Mouse (Mus musculus) MEL (cell line): ENCODE measurements around the gene Ksr1.

Source experiments
- CTCF ChIP-seq, 3 experiments: IDR thresholded peaks in 2 of 3; conservative IDR thresholded peaks in 1 of 3; 2 replicates each; pipeline ENCODE4 v1.5.1; 2011 to 2012; ENCODE audit warnings: low read length in 3 of 3, low read depth in 2 of 3, mild to moderate bottlenecking in 2 of 3, improper control_type of control experiment in 1 of 3, inconsistent platforms in 1 of 3, mixed read lengths in 1 of 3, moderate library complexity in 1 of 3; ENCODE audit not compliant: control insufficient read depth in 1 of 3, insufficient read depth in 1 of 3, poor library complexity in 1 of 3, severe bottlenecking in 1 of 3
- ETS1 ChIP-seq: IDR thresholded peaks from 2 replicates; pipeline ENCODE4 v1.6.1; 2012; ENCODE audit warnings: low read depth, mild to moderate bottlenecking, inconsistent platforms, low read length, improper control_type of control experiment, moderate library complexity
- GATA1 ChIP-seq: IDR thresholded peaks from 2 replicates; pipeline ENCODE4 v1.6.1; 2011; ENCODE audit warnings: low read depth, low read length, improper control_type of control experiment
- MAX ChIP-seq: IDR thresholded peaks from 2 replicates; pipeline ENCODE4 v1.6.1; 2011; ENCODE audit warnings: low read length, improper control_type of control experiment
- NRF1 ChIP-seq: IDR thresholded peaks from 2 replicates; pipeline ENCODE4 v1.6.1; 2014; ENCODE audit warnings: low read depth, mild to moderate bottlenecking, inconsistent platforms, low read length, improper control_type of control experiment, moderate library complexity; ENCODE audit not compliant: poor library complexity, insufficient read depth, severe bottlenecking
- POLR2A ChIP-seq, 2 experiments: IDR thresholded peaks; 2 replicates each; pipeline ENCODE4 v1.6.1; 2011 to 2012; ENCODE audit warnings: low read length in 2 of 2, mild to moderate bottlenecking in 2 of 2, control low read depth in 1 of 2, improper control_type of control experiment in 1 of 2, low read depth in 1 of 2, moderate library complexity in 1 of 2; ENCODE audit not compliant: control insufficient read depth in 1 of 2, insufficient read depth in 1 of 2, poor library complexity in 1 of 2
- POLR2AphosphoS2 ChIP-seq: IDR thresholded peaks from 2 replicates; pipeline ENCODE4 v1.6.1; 2011; ENCODE audit warnings: low read length, improper control_type of control experiment
- TAL1 ChIP-seq: IDR thresholded peaks from 2 replicates; pipeline ENCODE4 v1.6.1; 2012; ENCODE audit warnings: mild to moderate bottlenecking, inconsistent platforms, low read length, moderate library complexity, mixed read lengths
- ZKSCAN1 ChIP-seq: IDR thresholded peaks from 2 replicates; pipeline ENCODE4 v1.6.1; 2012; ENCODE audit warnings: low read depth, mild to moderate bottlenecking, inconsistent platforms, low read length, improper control_type of control experiment, moderate library complexity

DNA sequence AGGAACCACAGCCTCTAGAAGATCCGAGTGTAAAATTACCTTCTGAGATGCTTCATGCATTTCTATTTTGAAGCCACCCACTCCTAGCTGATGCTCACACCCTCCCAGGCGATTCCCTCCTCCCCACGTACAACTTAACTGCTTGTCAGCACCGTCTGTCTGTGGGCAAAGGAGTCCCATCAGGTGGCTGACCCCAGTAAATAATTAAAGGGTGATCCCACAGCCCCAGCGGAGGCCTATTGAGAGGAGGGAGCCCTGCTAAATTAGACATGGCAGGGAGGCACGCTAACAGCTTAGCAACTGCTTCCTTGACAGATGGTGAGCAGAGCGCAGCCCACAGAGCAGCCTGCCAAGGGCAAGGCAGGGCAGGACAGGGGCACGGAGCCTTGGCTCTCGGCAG, 29.5 kb downstream of the Ksr1 start:
- TF ChIP-seq CTCF (IDR thresholded peaks at IDR 0.05 in 2 of 3, conservative IDR thresholded peaks at IDR 0.05 in 1 of 3; ENCODE audit: control insufficient read depth in 1 of 3, insufficient read depth in 1 of 3, low read depth in 2 of 3, low read length in 3 of 3, poor library complexity in 1 of 3, severe bottlenecking in 1 of 3) (no peak), POLR2A (IDR thresholded peaks at IDR 0.05; ENCODE audit: control insufficient read depth in 1 of 2, insufficient read depth in 1 of 2, low read depth in 1 of 2, low read length in 2 of 2, poor library complexity in 1 of 2) (no peak), ETS1 (no peak), NRF1 (no peak), TAL1 (no peak), ZKSCAN1 (no peak), GATA1 (no peak), MAX (no peak), POLR2AphosphoS2 (no peak)
